In the genomic region with DNA sequence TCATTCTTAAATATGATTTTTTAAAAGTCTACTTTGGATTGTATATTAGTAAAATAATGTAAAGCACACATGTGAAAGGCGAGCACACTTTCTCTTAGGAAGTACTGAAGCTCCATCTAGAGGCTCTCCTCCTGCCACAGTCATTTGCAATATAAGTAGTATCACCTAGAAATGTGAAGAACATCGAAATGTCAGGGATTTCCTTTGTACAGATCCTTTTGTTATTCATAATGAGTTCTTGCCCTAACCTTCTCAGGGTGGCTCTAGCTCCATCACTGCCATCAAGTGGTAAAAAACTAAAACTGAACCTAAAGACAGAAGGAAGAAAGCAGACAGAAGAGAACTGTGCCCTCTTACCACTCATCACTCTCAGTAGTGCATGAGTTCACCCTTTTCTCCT, we compare ENCODE assay signal across 11 mouse cellular contexts. TPM values are rescaled to one million over a fixed set of nuclear protein-coding genes. Genes with fewer than 3 reads are reported as not detected.
DNase-seq lines count a peak whose midpoint lies in the region; ATAC-seq lines count a peak whose summit lies in the region.
"Had no signal": no experiment of that assay in that cellular context is flagged by ENCODE, and none has a peak within 500 bp of the region (broad histone marks: within the 10 kb centered on the region; RNA-seq: fewer than 3 reads in every experiment).

No protein-coding gene starts in this region.

- H3K9ac ChIP-seq in embryonic facial prominence, embryonic 11.5 days (replicated peaks; ENCODE audit: low read length): no peak overlapping the region
- no peak overlapping the region for H3K9ac ChIP-seq in midbrain, embryonic 11.5 days (ENCODE audit: low read length)
- no peak overlapping the region for H3K9ac ChIP-seq in forebrain, embryonic 14.5 days (ENCODE audit: low read length)
- H3K9ac ChIP-seq: embryonic facial prominence, embryonic 12.5 days; liver, embryonic 15.5 days; stomach, embryonic 15.5 days had no signal

- H3K4me1 ChIP-seq in embryonic facial prominence, embryonic 11.5 days (ENCODE audit: control insufficient read depth, insufficient read depth, low read length): no peaks in the 10 kb centered on the region
- no peaks in the 10 kb centered on the region for H3K4me1 ChIP-seq in embryonic facial prominence, embryonic 10.5 days
- no peaks in the 10 kb centered on the region for H3K4me1 ChIP-seq in midbrain, embryonic 11.5 days (ENCODE audit: control insufficient read depth, insufficient read depth, low read length)
- H3K4me1 ChIP-seq in midbrain, embryonic 10.5 days: no peaks in the 10 kb centered on the region
- no peaks in the 10 kb centered on the region for H3K4me1 ChIP-seq in forebrain, embryonic 14.5 days (ENCODE audit: control insufficient read depth, insufficient read depth, low read length)
- no peaks in the 10 kb centered on the region for H3K4me1 ChIP-seq in heart, embryonic 10.5 days
- H3K4me1 ChIP-seq: embryonic facial prominence, embryonic 12.5 days; liver, embryonic 15.5 days; stomach, embryonic 15.5 days had no signal

- WGBS in embryonic facial prominence, embryonic 11.5 days: 62% methylated on average over 2 of the region's 2 CpGs
- WGBS in embryonic facial prominence, embryonic 10.5 days: 62% methylated on average over 2 of the region's 2 CpGs
- 47% methylated on average over 2 of the region's 2 CpGs for WGBS in midbrain, embryonic 11.5 days
- 60% methylated on average over 2 of the region's 2 CpGs for WGBS in midbrain, embryonic 10.5 days
- WGBS in forebrain, embryonic 14.5 days: 45% methylated on average over 2 of the region's 2 CpGs
- WGBS in heart, embryonic 10.5 days: 69% methylated on average over 2 of the region's 2 CpGs

- H3K4me3 ChIP-seq in embryonic facial prominence, embryonic 11.5 days (ENCODE audit: low read depth, low read length): no peak overlapping the region
- H3K4me3 ChIP-seq in embryonic facial prominence, embryonic 10.5 days: no peak overlapping the region
- H3K4me3 ChIP-seq in midbrain, embryonic 11.5 days (ENCODE audit: low read depth, low read length): no peak overlapping the region
- no peak overlapping the region for H3K4me3 ChIP-seq in midbrain, embryonic 10.5 days
- no peak overlapping the region for H3K4me3 ChIP-seq in forebrain, embryonic 14.5 days (ENCODE audit: low read depth, low read length)
- no peak overlapping the region for H3K4me3 ChIP-seq in heart, embryonic 10.5 days
- H3K4me3 ChIP-seq: embryonic facial prominence, embryonic 12.5 days; liver, embryonic 15.5 days; stomach, embryonic 15.5 days had no signal

- H3K27me3 ChIP-seq in embryonic facial prominence, embryonic 11.5 days (ENCODE audit: control insufficient read depth, insufficient read depth, low read length): no peaks in the 10 kb centered on the region
- H3K27me3 ChIP-seq in embryonic facial prominence, embryonic 10.5 days (replicated peaks; ENCODE audit: low read depth, poor library complexity, severe bottlenecking): no peaks in the 10 kb centered on the region
- H3K27me3 ChIP-seq in midbrain, embryonic 11.5 days (ENCODE audit: control insufficient read depth, insufficient read depth, low read length): no peaks in the 10 kb centered on the region
- no peaks in the 10 kb centered on the region for H3K27me3 ChIP-seq in midbrain, embryonic 10.5 days (ENCODE audit: low read depth, poor library complexity, severe bottlenecking)
- H3K27me3 ChIP-seq in forebrain, embryonic 14.5 days (replicated peaks; ENCODE audit: control insufficient read depth, insufficient read depth, low read length): no peaks in the 10 kb centered on the region
- H3K27me3 ChIP-seq in heart, embryonic 10.5 days (ENCODE audit: insufficient read depth, poor library complexity, severe bottlenecking): no peaks in the 10 kb centered on the region
- H3K27me3 ChIP-seq: embryonic facial prominence, embryonic 12.5 days; liver, embryonic 15.5 days; stomach, embryonic 15.5 days had no signal

- no peak for ATAC-seq in embryonic facial prominence, embryonic 11.5 days (replicated peaks; ENCODE audit: insufficient number of reproducible peaks, low FRiP score, low TSS enrichment, low read depth)
- ATAC-seq in midbrain, embryonic 11.5 days (ENCODE audit: low FRiP score): peak; percentile 68; the same call in 1 of the 2 replicates
- ATAC-seq in forebrain, embryonic 14.5 days: peak; percentile 67

- DNase-seq in embryonic facial prominence, embryonic 11.5 days (ENCODE audit: low spot score): peak; percentile 29
- DNase-seq in embryonic facial prominence, embryonic 10.5 days (ENCODE audit: low spot score): no peak
- DNase-seq in midbrain, embryonic 11.5 days (ENCODE audit: low spot score, missing footprints): peak; percentile 85
- no peak for DNase-seq in midbrain, embryonic 10.5 days (ENCODE audit: low spot score)
- DNase-seq in forebrain, embryonic 14.5 days (ENCODE audit: low spot score): peak; percentile 70
- peak; percentile 4 for DNase-seq in retina, postnatal 7 days (ENCODE audit: low read depth, low spot score)
- no peak for DNase-seq in B cell, adult 2 months
- DNase-seq in heart, embryonic 10.5 days (ENCODE audit: low spot score): no peak

- H3K36me3 ChIP-seq in embryonic facial prominence, embryonic 11.5 days (replicated peaks; ENCODE audit: control insufficient read depth, insufficient read depth, low read depth, low read length): no peaks in the 10 kb centered on the region
- peaks cover 5% of the 10 kb centered on the region; the same call in 1 of the 2 replicates for H3K36me3 ChIP-seq in embryonic facial prominence, embryonic 10.5 days (replicated peaks)
- H3K36me3 ChIP-seq in midbrain, embryonic 11.5 days (ENCODE audit: control insufficient read depth, insufficient read depth, low read length): no peaks in the 10 kb centered on the region
- H3K36me3 ChIP-seq in midbrain, embryonic 10.5 days: peaks cover 5% of the 10 kb centered on the region; the same call in 1 of the 2 replicates
- H3K36me3 ChIP-seq in forebrain, embryonic 14.5 days (ENCODE audit: control insufficient read depth, insufficient read depth, low read length): no peaks in the 10 kb centered on the region
- H3K36me3 ChIP-seq in heart, embryonic 10.5 days: no peaks in the 10 kb centered on the region
- H3K36me3 ChIP-seq: embryonic facial prominence, embryonic 12.5 days; liver, embryonic 15.5 days; stomach, embryonic 15.5 days had no signal

- H3K27ac ChIP-seq in embryonic facial prominence, embryonic 11.5 days (replicated peaks; ENCODE audit: low read depth, low read length): no peak overlapping the region
- H3K27ac ChIP-seq in embryonic facial prominence, embryonic 10.5 days (replicated peaks): no peak overlapping the region
- no peak overlapping the region for H3K27ac ChIP-seq in midbrain, embryonic 11.5 days (ENCODE audit: low read depth, low read length)
- H3K27ac ChIP-seq in midbrain, embryonic 10.5 days (replicated peaks): no peak overlapping the region
- H3K27ac ChIP-seq in forebrain, embryonic 14.5 days (ENCODE audit: low read depth, low read length): no peak overlapping the region
- H3K27ac ChIP-seq in heart, embryonic 10.5 days: no peak overlapping the region
- H3K27ac ChIP-seq: embryonic facial prominence, embryonic 12.5 days; liver, embryonic 15.5 days; stomach, embryonic 15.5 days had no signal

- no peaks in the 10 kb centered on the region for H3K9me3 ChIP-seq in embryonic facial prominence, embryonic 11.5 days (replicated peaks; ENCODE audit: control insufficient read depth, low read length)
- H3K9me3 ChIP-seq in embryonic facial prominence, embryonic 10.5 days: no peaks in the 10 kb centered on the region
- no peaks in the 10 kb centered on the region for H3K9me3 ChIP-seq in midbrain, embryonic 11.5 days (ENCODE audit: control insufficient read depth, low read length)
- H3K9me3 ChIP-seq in midbrain, embryonic 10.5 days (replicated peaks): no peaks in the 10 kb centered on the region
- H3K9me3 ChIP-seq in forebrain, embryonic 14.5 days (replicated peaks; ENCODE audit: control insufficient read depth, low read length): no peaks in the 10 kb centered on the region
- no peaks in the 10 kb centered on the region for H3K9me3 ChIP-seq in heart, embryonic 10.5 days
- H3K9me3 ChIP-seq: embryonic facial prominence, embryonic 12.5 days; liver, embryonic 15.5 days; stomach, embryonic 15.5 days had no signal

- H3K4me2 ChIP-seq in embryonic facial prominence, embryonic 11.5 days (ENCODE audit: low read depth, low read length): no peak overlapping the region
- no peak overlapping the region for H3K4me2 ChIP-seq in midbrain, embryonic 11.5 days
- H3K4me2 ChIP-seq in forebrain, embryonic 14.5 days (ENCODE audit: low read length): no peak overlapping the region
- H3K4me2 ChIP-seq: embryonic facial prominence, embryonic 12.5 days; liver, embryonic 15.5 days; stomach, embryonic 15.5 days had no signal

RNA-seq across cellular contexts. Expression of gene Dnajc1, which starts 49.2 kb away (rescaled TPM):
- polyA plus RNA-seq in embryonic facial prominence, embryonic 11.5 days (2014; fragmentation: Nextera tagmentation; extraction: Ambion mirVana): 28.7 and 30.8 TPM in 2 replicates
- 30.6 and 31.8 TPM in 2 replicates for polyA plus RNA-seq in embryonic facial prominence, embryonic 10.5 days (2016; fragmentation: Nextera tagmentation; extraction: Ambion mirVana)
- polyA plus RNA-seq in midbrain, embryonic 11.5 days (2014; fragmentation: Nextera tagmentation; extraction: Ambion mirVana): 26.4 and 32.7 TPM in 2 replicates
- 25.8 and 27.0 TPM in 2 replicates for polyA plus RNA-seq in midbrain, embryonic 10.5 days (2016; fragmentation: Nextera tagmentation; extraction: Ambion mirVana)
- polyA plus RNA-seq in forebrain, embryonic 14.5 days (2014; fragmentation: Nextera tagmentation; extraction: Ambion mirVana): 16.5 and 19.7 TPM in 2 replicates
- 19.0 and 24.0 TPM in 2 replicates for polyA plus RNA-seq in heart, embryonic 10.5 days (2016; fragmentation: Nextera tagmentation; extraction: Ambion mirVana)

Comparison
In these comparisons a context has a peak if more than half of its experiments do, and no peak if none do; other contexts are left out.
1. DNase-seq: peak in embryonic facial prominence, embryonic 11.5 days (single experiment), midbrain, embryonic 11.5 days (single experiment), forebrain, embryonic 14.5 days (single experiment) and retina, postnatal 7 days (single experiment); none in embryonic facial prominence, embryonic 10.5 days (single experiment), midbrain, embryonic 10.5 days (single experiment), B cell, adult 2 months (0 of 2) and heart, embryonic 10.5 days (single experiment).